Mouse (Mus musculus): ENCODE measurements around the gene Ak2. TPM values are rescaled to one million over a fixed set of nuclear protein-coding genes. Genes with fewer than 3 reads are reported as not detected.

Gene Ak2
- total and polyA plus RNA-seq, 2 experiments: 156 to 232 TPM

DNA sequence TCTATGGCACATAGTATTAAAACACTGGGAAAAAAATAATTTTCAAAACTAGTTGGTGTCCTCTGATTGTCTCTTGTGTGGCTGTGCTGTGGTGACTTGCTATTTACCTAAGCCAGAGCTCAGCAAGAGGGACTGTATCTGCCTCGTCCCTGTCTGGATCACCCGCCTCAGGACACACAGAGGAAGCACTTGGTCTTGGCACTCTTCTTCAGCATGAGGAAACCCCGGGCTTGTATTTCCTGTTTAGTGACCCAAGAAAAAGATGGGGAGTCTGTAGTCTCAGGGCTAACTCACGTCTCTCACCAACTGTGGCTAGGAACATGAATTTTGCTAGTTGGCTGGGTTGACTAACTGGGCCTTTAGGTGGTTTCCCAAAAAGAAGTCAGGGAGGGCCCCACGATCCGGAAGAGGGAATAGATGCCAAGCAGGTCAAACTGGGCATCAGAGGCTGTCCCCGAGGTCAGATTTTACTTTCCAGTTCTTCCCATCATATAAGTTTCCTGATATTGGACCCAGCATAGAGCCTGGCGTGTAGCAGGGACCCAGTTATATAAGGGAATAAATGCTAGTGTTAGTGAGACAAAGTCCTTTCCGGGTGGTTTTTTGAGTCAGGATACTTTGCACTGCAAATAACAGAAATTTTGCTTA, 27.2 kb downstream of the Ak2 start:
- no peak overlapping the region for H3K4me3 ChIP-seq (ENCODE audit: insufficient read depth, low read depth, low read length)
- no peaks in the 10 kb centered on the region for H3K79me2 ChIP-seq (ENCODE audit: control insufficient read depth, insufficient read depth, low read length)
- no peak overlapping the region for H3K9ac ChIP-seq (ENCODE audit: low read depth, low read length)
- H3K27me3 ChIP-seq (ENCODE audit: control insufficient read depth, insufficient read depth, low read length): no peaks in the 10 kb centered on the region
- H3K36me3 ChIP-seq (ENCODE audit: control insufficient read depth, insufficient read depth, low read length): no peaks in the 10 kb centered on the region
- no peak for TF ChIP-seq POLR2A (IDR thresholded peaks at IDR 0.05; ENCODE audit: extremely low read depth, insufficient read depth, low read length)
- no peak for TF ChIP-seq CTCF (IDR thresholded peaks at IDR 0.05; ENCODE audit: low read depth, low read length)
- H3K27ac ChIP-seq (replicated peaks; ENCODE audit: insufficient read depth, low read depth, low read length): no peak overlapping the region
- H3K4me1 ChIP-seq (ENCODE audit: control insufficient read depth, insufficient read depth, low read length): no peaks in the 10 kb centered on the region
- DNase-seq (ENCODE audit: extremely low read depth, low read depth, low spot score): no peak
- 41% methylated on average over 9 of the region's 9 CpGs for WGBS

DNA sequence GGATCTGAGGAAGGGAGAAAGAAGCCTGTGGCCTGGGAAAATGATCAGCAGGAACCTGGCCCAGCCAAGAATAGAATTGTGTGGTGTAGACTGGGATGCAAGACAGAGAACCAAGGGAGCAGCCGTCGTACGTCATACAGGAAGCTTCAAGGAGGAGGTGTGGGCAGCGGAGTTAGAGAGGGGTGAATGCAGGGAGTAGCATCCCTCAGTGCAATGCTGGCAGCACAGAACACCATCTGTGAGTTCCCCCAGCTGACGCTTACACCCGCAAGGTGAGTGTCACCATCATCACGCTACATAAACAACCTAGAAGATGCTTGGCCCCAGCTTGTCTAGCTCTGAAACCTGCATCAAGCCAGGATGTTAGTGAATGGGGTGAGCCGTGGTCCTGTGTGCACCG, 28.0 kb downstream of the Ak2 start:
- WGBS: 87% methylated on average over 9 of the region's 9 CpGs
- Histone ChIP-seq H3K4me3 (ENCODE audit: insufficient read depth, low read depth, low read length) (no peak overlapping the region), H3K9ac (ENCODE audit: low read depth, low read length) (no peak overlapping the region), H3K4me1 (ENCODE audit: control insufficient read depth, insufficient read depth, low read length) (no peaks in the 10 kb centered on the region), H3K79me2 (ENCODE audit: control insufficient read depth, insufficient read depth, low read length) (no peaks in the 10 kb centered on the region), H3K36me3 (ENCODE audit: control insufficient read depth, insufficient read depth, low read length) (no peaks in the 10 kb centered on the region), H3K27me3 (ENCODE audit: control insufficient read depth, insufficient read depth, low read length) (no peaks in the 10 kb centered on the region), H3K27ac (replicated peaks; ENCODE audit: insufficient read depth, low read depth, low read length) (no peak overlapping the region)
- no peak for TF ChIP-seq CTCF (IDR thresholded peaks at IDR 0.05; ENCODE audit: low read depth, low read length)
- TF ChIP-seq POLR2A (IDR thresholded peaks at IDR 0.05; ENCODE audit: extremely low read depth, insufficient read depth, low read length): no peak
- DNase-seq (ENCODE audit: extremely low read depth, low read depth, low spot score): no peak

DNA sequence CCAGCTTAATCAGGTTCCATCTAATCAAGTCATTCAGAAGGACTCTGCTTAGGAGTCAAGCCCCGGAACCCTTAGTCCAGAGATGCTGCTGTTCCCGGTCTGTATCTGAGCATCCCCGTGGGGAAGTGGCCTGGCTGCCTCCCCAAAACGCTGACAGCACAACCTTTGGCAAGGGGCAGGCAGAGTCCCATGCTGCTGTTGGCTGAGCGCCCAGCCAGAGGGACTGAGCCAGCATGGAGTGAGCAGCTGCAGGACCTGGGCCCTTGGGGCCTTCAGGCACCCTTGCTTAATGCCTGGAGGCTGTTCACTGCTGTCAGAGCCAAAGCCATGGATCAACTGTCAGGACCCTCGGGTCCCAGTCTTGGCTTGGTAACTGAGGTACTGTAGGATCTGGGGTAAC, 28.7 kb downstream of the Ak2 start:
- 9% methylated on average over 6 of the region's 6 CpGs for WGBS
- peak; percentile 80 for DNase-seq (ENCODE audit: extremely low read depth, low read depth, low spot score)
- H3K27me3 ChIP-seq (ENCODE audit: control insufficient read depth, insufficient read depth, low read length): no peaks in the 10 kb centered on the region
- no peak overlapping the region for H3K4me3 ChIP-seq (ENCODE audit: insufficient read depth, low read depth, low read length)
- H3K4me1 ChIP-seq (ENCODE audit: control insufficient read depth, insufficient read depth, low read length): no peaks in the 10 kb centered on the region
- H3K9ac ChIP-seq (ENCODE audit: low read depth, low read length): no peak overlapping the region
- no peaks in the 10 kb centered on the region for H3K79me2 ChIP-seq (ENCODE audit: control insufficient read depth, insufficient read depth, low read length)
- no peak overlapping the region for H3K27ac ChIP-seq (replicated peaks; ENCODE audit: insufficient read depth, low read depth, low read length)
- TF ChIP-seq CTCF (IDR thresholded peaks at IDR 0.05; ENCODE audit: low read depth, low read length) (no peak), POLR2A (IDR thresholded peaks at IDR 0.05; ENCODE audit: extremely low read depth, insufficient read depth, low read length) (no peak)
- no peaks in the 10 kb centered on the region for H3K36me3 ChIP-seq (ENCODE audit: control insufficient read depth, insufficient read depth, low read length)

DNA sequence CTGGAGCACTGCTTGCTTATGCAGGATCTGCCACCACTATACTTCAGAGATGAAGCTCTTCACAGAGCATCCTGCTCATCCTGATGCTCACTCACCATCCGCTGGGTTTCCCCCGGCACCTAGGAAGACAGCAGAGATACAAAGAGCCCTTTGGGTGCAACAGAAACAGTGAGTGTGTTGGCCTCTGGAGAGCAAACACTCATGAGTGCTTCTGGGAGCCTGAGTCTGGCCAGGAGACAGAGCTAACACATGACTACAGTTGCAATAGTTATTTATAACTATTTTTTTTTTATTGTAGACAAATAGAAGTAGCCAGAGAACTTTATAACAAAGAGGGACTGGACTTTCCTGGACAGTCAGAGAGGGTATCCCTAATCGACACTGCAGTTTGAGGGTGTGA, 29.7 kb downstream of the Ak2 start:
- no peaks in the 10 kb centered on the region for H3K27me3 ChIP-seq (ENCODE audit: control insufficient read depth, insufficient read depth, low read length)
- H3K4me3 ChIP-seq (ENCODE audit: insufficient read depth, low read depth, low read length): no peak overlapping the region
- no peak overlapping the region for H3K27ac ChIP-seq (replicated peaks; ENCODE audit: insufficient read depth, low read depth, low read length)
- H3K9ac ChIP-seq (ENCODE audit: low read depth, low read length): no peak overlapping the region
- H3K36me3 ChIP-seq (ENCODE audit: control insufficient read depth, insufficient read depth, low read length): no peaks in the 10 kb centered on the region
- H3K4me1 ChIP-seq (ENCODE audit: control insufficient read depth, insufficient read depth, low read length): no peaks in the 10 kb centered on the region
- H3K79me2 ChIP-seq (ENCODE audit: control insufficient read depth, insufficient read depth, low read length): no peaks in the 10 kb centered on the region
- no peak for DNase-seq (ENCODE audit: extremely low read depth, low read depth, low spot score)
- TF ChIP-seq POLR2A (IDR thresholded peaks at IDR 0.05; ENCODE audit: extremely low read depth, insufficient read depth, low read length) (no peak), CTCF (IDR thresholded peaks at IDR 0.05; ENCODE audit: low read depth, low read length) (no peak)
- 73% methylated on average over 3 of the region's 3 CpGs for WGBS

DNA sequence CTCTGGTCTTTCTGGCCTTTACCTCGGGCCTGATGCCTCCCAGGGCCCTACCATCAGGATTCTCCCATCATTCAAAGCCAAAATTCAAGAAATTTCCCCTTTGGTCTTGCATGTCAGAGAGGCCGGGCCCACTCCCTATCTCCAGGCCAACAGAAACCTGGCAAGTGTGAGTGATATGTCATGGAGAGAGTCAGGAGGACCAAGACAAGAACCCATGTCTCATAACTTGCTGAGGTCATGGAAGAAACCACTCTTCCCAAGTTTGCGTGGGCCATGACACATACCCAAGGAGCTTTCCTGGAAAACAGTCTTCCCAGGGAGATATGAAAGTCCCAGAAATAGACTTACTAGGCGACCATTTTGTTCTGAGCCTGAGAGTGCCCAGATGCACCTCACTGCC, 30.1 kb downstream of the Ak2 start:
- Histone ChIP-seq H3K4me3 (ENCODE audit: insufficient read depth, low read depth, low read length) (no peak overlapping the region), H3K4me1 (ENCODE audit: control insufficient read depth, insufficient read depth, low read length) (no peaks in the 10 kb centered on the region), H3K27ac (replicated peaks; ENCODE audit: insufficient read depth, low read depth, low read length) (no peak overlapping the region), H3K36me3 (ENCODE audit: control insufficient read depth, insufficient read depth, low read length) (no peaks in the 10 kb centered on the region), H3K27me3 (ENCODE audit: control insufficient read depth, insufficient read depth, low read length) (no peaks in the 10 kb centered on the region), H3K9ac (ENCODE audit: low read depth, low read length) (no peak overlapping the region), H3K79me2 (ENCODE audit: control insufficient read depth, insufficient read depth, low read length) (no peaks in the 10 kb centered on the region)
- no peak for DNase-seq (ENCODE audit: extremely low read depth, low read depth, low spot score)
- WGBS: 86% methylated on average over 4 of the region's 4 CpGs
- TF ChIP-seq CTCF (IDR thresholded peaks at IDR 0.05; ENCODE audit: low read depth, low read length) (no peak), POLR2A (IDR thresholded peaks at IDR 0.05; ENCODE audit: extremely low read depth, insufficient read depth, low read length) (no peak)

DNA sequence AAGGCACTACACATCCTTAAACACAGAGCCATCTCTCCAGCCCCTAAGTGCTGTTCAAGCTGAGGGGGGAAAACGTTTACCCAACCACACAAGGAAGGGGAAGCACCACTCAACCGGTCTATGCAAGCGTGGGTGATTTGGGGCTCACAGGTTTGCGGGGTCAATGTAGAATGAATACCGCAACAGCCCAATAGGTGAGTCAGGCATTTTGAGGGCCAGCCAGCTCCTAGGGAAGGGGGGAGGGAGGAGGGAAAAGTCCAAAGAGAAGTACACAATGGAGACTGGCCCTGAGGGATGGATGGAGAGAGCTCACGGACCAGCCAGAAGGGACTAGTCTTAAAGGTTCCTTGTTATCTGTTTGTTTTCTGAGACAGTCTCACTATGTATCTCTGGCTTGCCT, 32.1 kb downstream of the Ak2 start:
- H3K27me3 ChIP-seq (ENCODE audit: control insufficient read depth, insufficient read depth, low read length): no peaks in the 10 kb centered on the region
- DNase-seq (ENCODE audit: extremely low read depth, low read depth, low spot score): no peak
- no peaks in the 10 kb centered on the region for H3K4me1 ChIP-seq (ENCODE audit: control insufficient read depth, insufficient read depth, low read length)
- H3K4me3 ChIP-seq (ENCODE audit: insufficient read depth, low read depth, low read length): no peak overlapping the region
- WGBS: 50% methylated on average over 6 of the region's 6 CpGs
- no peaks in the 10 kb centered on the region for H3K79me2 ChIP-seq (ENCODE audit: control insufficient read depth, insufficient read depth, low read length)
- H3K9ac ChIP-seq (ENCODE audit: low read depth, low read length): no peak overlapping the region
- H3K27ac ChIP-seq (replicated peaks; ENCODE audit: insufficient read depth, low read depth, low read length): no peak overlapping the region
- H3K36me3 ChIP-seq (ENCODE audit: control insufficient read depth, insufficient read depth, low read length): no peaks in the 10 kb centered on the region
- TF ChIP-seq CTCF (IDR thresholded peaks at IDR 0.05; ENCODE audit: low read depth, low read length): no peak
- no peak for TF ChIP-seq POLR2A (IDR thresholded peaks at IDR 0.05; ENCODE audit: extremely low read depth, insufficient read depth, low read length)

Measured in liver, adult 2 months (tissue).